Mouse (Mus musculus) layer of hippocampus, adult 8-10 months (tissue): Measurements from ENCODE around the gene Apobec3. TPM values are rescaled to one million over a fixed set of nuclear protein-coding genes. Genes with fewer than 3 reads are reported as not detected.
"Not testable (repeated sequence)": the region's sequence is repeated elsewhere in the genome, so short reads cannot be mapped to it uniquely, and the experiment has no call there.

ENCODE experiments used
- DNase-seq, 2 experiments: peaks; one replicate each; pipeline ENCODE4 v3.0.0; 2022; ENCODE audit warnings: low spot score in 2 of 2
- total RNA-seq, 4 experiments: library from RNA; stranded (reverse); gene quantifications; 2 replicates each; pipeline ENCODE4 v1.2.4; 2022

Apobec3 gene
- total RNA-seq, 4 experiments from 2014 or later = 5.3 to 11.9 (median 8.3) TPM

DNA sequence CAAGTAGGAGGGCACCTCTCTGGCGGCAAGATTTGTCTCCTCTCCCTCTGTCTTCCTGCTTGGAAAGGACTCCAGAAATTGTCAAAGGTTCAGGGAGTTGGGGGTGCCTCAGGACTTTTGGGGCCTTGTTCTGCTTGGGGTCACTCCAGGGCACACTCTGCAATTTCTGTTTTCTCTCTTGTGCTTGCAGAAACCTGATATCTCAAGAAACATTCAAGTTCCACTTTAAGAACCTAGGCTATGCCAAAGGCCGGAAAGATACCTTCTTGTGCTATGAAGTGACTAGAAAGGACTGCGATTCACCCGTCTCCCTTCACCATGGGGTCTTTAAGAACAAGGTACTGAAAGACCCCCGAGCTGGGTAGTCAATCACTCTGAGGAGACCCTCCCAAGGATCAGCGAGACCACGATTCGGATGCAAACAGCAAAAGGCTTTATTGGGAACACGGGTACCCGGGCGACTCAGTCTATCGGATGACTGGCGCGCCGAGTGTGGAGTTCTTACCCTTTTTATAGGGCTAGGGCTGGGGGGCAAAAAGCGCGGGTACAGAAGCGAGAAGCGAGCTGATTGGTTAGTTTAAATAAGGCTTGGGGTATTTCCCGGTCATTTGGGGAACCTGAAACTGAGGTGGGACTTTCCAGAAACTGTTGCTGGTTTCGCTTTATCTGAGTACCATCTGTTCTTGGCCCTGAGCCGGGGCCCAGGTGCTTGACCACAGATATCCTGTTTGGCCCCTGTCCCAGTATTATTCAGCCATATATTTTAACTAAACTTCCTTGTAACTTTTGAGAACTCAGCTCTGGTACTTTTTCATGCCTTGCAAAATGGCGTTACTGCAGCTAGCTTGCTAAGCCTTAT, 4.0 kb downstream of the Apobec3 start:
- not testable (repeated sequence) for DNase-seq

DNA sequence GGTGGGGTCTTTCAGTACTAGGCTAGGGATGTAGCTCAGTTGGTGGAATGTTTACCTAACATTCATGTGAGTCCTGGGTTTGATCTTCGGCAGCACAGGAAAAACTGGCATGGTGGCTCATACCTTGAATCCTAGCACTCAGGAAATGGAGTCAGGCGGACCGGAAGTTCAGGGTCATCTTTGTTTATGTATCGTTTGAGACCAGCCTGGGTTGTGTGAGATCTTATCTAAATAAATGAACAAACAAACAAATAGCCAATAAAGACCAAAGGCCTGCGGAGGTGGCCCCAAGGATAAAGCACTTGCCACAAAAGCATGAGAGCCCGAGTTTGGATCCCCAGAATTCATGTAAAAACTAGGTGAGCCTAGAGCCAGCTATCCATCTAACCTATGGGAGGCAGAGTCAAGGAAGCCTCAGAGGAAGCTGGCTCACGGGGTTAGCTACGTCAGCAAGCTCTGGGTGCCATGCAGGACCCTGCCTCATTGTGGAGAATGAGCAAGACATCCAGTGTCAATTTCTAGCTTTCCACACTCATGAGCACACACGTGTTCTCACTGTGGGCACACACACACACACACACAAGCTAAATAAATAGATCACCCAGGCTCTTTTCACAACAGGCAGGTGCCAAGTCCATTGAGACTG, 4.7 kb downstream of the Apobec3 start:
- DNase-seq = no peak

DNA sequence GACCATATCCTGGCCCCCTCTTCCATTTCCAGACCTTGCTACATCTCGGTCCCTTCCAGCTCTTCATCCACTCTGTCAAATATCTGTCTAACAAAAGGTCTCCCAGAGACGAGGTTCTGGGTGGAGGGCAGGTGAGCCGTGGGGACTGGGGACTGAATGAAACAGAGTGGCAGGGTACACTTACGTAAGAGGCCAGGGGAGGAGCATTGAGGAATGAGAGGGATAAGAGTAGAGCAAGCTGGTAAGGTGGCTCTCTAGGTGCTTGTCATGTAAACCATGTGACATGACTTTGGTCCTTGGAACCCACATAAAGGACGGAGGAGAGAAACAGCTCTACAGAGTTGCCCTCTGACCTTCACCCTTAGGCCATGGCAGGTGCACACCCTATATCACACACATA, 7.5 kb downstream of the Apobec3 start:
- no peak for DNase-seq

DNA sequence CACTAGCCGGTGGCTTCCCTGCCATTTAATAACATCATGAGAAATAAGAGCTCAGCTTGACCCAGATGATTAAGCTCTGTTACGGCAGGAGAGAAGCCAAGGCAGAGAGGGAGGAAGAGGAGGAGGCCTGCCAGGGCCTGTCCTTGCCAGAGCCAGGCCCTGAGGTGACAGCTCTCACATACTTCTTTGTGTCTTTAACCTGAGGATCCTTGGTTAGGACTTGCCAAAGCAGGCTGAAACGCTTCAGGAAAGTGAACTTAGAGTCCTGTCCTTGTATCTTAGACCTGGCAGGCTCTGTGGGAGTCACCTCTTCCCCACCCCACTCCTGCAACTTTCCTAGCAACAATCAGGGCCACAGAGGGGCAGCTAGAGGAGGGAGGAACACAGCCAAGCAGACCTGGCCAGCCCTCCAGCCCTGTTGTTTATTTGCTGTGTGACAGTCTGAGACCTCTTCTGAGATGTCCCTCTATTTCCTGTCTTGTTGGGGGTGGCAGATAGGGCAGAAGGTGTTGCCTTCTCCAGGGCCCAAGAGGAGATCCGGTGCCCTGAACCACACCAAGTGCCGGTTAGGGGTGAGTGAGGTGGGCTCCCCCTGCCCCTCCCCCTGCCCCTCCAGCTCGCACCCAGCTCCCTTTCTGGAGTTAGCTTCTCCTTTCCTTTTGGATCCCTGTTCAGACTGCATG, 8.5 kb downstream of the Apobec3 start:
- no peak for DNase-seq

DNA sequence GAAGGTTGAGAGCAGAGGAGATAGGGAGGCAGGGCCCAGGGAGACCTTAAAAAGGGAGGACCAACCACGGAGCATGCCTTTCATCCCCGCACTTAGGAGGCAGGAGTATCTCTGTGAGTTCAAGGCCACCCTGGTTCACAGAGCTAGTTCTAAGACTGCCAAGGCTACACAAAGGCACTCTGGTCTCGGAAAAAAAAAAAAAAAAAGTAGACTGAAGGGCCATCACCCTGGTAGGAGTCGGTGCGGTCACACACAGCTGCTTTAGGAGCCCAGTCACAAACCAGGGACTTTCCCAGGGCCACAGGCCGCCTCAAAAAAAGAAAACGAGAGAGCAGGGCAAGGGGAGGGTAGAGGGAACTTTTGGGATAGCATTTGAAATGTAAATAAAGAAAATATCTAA, 9.3 kb downstream of the Apobec3 start:
- no peak for DNase-seq

DNA sequence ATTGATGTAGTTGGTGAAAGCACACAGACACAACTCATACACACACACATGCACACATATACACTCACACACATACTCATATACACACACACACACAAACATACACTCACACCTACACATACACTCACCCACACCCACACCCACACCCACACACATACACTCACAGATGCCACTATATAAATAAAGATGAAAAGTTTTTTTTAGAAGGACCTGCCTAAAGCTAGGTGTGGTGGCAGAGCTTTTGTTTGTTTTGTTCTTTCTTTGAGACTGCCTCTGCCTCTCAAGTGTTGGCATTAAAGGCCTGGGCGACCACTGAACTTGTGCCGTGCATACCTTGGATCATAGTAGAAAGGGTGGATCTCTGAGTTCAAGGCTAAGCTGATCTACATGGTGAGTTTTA, 9.9 kb downstream of the Apobec3 start:
- no peak for DNase-seq

DNA sequence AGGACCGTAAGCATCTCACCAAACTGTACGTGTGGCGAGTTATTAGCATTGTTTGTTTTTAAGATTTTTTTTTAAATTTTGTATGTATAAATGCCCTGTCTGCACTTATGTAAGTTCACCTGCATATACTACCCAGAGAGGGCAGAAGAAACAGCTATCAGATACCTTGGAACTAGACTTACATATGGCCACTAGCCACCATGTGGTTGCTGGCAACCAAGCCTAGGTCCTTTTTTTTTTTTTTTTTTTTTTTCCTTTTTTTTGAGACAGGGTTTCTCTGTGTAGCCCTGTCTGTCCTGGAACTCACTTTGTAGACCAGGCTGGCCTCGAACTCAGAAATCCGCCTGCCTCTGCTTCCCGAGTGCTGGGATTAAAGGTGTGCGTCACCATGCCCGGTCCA, 11.6 kb downstream of the Apobec3 start:
- DNase-seq = not testable (repeated sequence)

DNA sequence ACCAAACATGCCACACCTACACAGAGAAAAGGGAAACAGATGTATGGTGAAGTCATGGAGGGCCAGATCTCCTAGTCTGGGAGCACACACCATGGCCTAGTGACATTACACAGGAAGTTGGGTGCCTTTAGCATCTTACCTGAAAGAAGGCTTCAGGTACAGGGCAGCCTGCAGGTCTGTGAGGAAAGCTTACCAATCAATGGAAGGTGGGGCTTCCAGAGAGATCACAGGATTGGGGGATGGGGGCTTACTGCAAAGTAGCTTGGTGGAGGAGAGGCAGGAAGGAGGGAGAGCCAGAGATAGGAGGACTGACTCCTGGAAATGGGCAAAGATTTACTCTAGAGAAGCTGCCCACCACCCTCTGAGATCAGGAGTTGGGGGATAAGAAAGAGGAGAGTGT, 12.5 kb downstream of the Apobec3 start:
- DNase-seq = no peak

DNA sequence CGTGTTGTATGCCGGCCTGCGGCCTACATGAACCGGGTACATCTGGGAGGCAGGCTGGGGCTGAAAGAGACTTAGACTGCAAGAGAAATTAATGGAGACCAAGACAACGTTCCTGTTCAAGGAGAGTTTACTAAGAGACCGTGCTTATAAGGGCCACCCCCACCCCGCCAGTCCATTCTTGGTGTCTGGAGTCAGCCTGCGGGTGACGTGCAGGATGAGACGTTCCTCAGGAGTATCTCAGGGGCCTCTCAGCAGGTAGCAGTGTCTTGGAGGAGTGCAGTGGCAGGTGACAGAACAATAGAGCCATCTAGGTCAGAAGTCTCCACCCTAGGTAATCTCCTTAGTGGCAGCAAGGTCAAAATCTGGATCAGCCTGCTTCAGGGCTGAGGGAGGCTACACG, 13.2 kb downstream of the Apobec3 start:
- not testable (repeated sequence) for DNase-seq

DNA sequence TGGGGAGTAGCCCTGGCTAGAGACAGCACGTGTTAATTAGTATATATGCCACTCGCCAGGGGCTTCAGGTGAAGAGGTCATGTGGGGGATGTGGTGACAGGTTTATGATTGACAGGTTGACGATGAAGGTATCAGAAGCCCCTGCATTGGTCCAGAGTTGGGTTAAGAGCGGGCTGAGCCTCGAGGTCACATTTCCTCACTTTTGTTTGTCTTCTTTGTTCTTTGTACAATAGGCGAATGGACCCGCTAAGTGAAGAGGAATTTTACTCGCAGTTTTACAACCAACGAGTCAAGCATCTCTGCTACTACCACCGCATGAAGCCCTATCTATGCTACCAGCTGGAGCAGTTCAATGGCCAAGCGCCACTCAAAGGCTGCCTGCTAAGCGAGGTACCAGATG, 13.8 kb downstream of the Apobec3 start:
- no peak for DNase-seq

DNA sequence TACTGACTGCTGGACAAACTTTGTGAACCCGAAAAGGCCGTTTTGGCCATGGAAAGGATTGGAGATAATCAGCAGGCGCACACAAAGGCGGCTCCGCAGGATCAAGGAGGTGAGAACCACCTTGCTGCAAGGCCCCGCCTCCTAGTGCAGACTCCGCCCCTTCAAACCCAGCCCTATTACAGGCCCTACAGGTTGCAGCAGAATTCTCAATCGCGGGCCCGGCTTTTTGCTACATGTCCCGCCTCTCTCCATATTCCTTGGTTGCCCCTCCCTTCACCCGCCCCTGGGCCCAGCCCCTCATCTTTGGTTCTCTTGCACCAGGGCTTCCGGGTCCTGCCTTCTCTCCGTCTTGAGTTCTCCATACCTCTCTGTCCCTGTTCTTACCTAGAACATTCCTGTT, 15.4 kb downstream of the Apobec3 start:
- no peak for DNase-seq

DNA sequence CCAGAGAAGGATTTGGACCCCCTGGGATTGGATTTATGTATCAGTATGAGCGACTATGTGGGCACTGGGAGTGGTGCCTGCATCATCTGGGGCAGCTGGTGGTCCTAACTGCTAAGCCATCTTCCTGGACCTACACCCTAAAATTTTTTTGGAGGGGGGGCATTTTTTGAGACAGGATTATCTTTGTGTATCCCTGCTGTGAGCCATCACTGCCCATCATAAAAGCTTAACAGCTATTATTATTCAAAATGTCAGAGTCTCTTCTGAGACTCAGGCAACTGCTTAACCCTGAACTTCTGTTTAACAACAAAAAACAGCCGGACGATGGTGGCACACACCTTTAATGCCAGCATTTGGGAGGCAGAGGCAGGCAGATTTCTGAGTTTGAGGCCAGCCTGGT, 17.5 kb downstream of the Apobec3 start:
- DNase-seq = not testable (repeated sequence)

DNA sequence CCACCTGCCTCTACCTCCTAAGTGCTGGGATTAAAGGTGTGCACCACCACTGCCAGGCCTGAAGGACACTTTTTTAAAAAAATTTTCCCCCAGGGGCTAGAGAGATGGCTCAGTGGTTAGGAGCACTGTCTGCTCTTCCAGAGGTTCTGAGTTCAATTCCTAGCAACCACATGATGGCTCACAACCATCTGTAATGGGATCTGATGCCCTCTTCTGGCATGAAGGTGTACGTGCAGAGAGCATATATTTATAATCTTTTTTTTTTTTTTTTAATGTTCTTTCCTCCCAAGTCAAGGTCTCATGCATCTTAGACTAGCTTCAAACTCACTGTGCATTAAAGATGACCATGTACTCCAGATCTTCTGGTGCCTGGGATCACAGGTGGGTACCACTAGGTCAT, 19.4 kb downstream of the Apobec3 start:
- not testable (repeated sequence) for DNase-seq

DNA sequence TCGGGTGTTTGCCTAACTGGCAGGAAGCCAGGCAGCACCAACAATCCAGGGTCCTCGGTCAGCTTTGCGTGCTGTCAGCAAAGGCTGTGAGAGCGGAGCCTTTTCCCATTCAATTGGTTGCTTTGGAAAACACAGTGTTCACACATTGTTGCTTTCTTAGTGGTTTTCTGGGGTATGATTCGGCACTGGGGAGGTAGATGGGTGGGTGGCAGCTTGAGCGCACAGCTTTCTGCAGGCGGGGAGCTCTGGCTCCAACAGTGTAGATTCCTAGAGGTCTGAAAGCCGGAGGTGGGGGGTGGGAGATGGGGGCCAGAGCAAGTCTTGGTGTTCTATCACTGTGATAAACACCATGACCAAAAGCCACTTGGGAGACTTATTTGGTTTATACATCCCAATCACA, 19.9 kb downstream of the Apobec3 start:
- DNase-seq = no peak

DNA sequence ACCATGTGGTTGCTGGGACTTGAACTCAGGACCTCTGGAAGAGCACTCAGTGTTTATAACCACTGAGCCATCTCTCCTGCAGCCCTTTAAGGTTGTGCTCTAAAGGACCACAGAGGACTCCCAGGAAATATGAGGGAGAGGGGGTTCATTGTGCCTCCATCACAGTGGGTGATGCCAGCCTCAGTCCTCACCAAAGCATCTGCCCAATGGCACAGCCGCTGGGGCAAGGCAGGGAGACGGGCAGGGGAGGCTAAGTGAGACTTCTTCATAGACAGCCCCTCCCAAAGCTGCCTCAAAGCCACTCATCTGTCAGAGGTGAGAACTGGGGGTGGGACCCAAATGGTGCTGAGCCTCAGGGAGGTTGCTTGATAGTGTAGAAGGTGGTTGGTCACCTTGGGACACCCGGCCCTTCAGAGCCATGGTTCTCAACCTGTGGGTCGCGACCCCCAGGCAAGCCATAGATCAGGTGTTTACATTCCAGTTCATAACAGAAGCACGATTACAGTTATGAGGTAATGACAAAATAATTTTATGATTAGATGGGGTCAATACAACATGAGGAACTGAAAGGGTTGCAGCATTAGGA, 22.4 kb downstream of the Apobec3 start:
- DNase-seq = no peak

DNA sequence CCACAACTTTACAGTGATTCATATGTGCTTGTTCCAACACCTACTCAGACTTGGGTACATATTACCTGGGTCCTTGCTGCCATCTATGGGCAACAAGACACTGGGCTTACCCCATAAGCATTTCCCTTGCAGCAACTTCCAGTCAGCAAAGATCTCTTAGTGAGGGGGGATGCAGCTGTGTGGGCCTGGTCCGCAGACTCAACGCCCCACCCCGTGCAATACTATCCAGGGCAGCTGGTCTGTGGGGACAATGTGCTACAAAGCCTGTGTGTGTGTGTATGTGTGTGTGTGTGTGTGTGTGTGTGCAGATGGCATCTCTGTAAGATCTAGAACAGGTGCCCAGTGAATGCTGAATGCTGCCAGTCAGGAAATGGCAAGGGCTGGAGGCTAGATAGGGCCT, 22.9 kb downstream of the Apobec3 start:
- DNase-seq = no peak

DNA sequence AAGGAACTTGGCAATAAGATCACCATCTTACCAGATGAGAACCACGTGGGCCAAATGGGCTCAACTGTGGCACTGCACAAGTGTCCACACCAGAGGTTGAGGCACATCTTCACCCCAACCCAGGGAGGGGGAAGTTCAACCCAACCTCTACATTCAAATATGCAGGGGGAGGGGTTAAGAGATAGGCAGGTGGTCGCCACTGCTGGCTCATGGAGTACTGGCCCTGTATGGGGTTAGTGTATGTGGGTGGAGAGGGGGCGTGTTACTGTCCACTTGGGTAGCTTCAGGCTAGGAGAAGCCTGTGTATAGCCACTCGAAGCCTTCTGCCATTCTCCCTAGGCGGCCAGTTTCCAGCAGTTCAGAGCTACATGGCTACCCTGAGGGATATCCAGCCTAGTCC, 24.7 kb downstream of the Apobec3 start:
- no peak for DNase-seq

DNA sequence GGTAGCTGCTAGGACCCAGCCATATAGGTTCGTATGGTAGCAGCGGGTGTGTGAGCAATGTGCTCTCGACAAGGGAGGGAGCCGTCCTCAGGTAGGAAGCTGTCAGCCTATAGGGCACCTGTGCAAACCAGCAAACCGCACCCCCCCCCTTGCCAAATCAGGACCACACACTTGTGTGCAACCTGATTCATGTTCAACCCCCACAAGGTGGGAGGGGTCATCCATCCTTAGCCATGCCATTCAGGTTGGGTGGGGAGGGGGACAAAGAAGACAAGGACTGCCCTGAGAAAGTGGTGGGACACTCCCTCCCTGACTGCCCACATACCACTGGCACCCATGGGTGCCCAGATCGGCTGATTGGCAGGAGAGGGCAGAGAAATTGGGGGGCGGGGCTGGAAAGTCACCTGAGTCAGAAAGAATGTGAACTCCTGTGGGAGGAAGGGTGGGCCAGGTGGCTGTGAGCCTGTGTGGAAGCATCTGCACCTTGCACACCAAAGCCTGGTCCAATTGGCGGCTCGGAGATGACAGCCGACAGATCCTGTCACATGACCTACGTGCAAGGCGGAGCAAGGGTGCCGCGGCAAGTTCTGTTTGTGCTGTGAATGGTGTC, 25.8 kb downstream of the Apobec3 start:
- DNase-seq = no peak

DNA sequence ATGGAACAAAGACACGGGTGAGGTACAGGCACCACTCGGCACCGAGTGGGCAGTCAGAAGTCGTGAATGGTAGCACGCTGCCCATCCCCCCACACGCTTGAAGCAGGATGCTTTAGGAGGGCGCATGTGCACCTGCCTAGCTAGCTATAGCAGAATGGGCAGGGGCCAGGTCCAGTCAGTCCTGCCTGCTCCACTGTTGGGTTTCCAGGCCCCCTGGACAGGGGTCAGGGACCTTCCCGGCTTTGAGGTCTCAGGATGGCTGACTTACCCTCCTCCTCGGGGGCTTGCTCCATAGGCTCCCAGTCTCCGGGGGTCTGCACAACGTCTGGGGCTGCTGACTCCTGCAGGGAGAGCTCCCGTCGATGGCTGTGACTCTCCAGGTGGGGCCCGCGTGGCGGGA, 27.0 kb downstream of the Apobec3 start:
- no peak for DNase-seq

DNA sequence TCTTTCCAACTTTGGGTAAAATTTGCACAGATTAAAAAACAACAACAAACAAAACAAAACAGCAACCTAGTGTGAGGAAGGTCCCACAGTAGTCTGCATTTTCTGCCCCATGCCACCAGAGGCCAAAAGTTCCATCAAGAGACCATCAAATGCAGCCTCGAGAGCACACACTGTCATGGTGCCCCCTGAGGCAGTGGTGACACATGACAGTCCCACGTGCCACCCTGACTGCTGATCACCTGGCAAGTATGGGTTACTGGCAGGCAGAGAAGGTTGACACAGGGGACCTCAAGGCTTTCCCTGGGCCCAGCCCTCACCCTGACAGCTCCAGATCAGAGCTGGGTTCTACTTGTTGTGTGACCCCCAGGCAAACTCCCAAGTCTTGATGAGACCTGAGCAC, 28.3 kb downstream of the Apobec3 start:
- DNase-seq = no peak

DNA sequence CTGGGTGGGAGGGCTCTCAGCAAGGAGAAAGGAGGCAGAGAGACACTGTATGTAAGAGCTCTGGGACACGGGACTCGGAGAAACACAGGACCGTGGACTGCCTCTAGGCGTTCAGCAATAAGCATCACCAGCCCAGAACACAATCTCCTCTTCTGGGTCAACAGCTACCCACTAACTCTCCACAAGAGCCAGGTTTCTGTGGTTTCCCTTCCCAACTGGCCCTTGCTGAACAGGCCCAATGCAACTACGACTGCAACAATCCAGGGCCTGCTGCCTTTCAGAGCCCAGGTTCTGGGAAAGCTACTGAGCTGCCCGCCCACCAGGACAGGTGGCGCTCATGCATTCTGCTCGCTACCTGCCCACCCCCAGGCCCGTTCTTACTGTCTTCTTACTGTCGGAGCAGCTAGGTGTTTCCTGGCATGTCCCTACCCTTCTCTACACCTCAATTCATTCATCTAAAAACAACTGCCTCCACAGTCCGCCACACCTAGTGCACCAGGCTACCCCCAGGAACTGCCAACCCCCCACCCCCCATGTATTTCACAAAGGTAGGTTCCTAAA, 35.5 kb downstream of the Apobec3 start:
- no peak for DNase-seq
